Mouse (Mus musculus): Measurements from ENCODE around the gene Dusp3.

The Dusp3 gene

GRCm38 (mm10) chr11:101931978-101932377, 54.8 kb downstream of the Dusp3 start:
- no peak for DNase-seq (ENCODE audit: low spot score)

DNA sequence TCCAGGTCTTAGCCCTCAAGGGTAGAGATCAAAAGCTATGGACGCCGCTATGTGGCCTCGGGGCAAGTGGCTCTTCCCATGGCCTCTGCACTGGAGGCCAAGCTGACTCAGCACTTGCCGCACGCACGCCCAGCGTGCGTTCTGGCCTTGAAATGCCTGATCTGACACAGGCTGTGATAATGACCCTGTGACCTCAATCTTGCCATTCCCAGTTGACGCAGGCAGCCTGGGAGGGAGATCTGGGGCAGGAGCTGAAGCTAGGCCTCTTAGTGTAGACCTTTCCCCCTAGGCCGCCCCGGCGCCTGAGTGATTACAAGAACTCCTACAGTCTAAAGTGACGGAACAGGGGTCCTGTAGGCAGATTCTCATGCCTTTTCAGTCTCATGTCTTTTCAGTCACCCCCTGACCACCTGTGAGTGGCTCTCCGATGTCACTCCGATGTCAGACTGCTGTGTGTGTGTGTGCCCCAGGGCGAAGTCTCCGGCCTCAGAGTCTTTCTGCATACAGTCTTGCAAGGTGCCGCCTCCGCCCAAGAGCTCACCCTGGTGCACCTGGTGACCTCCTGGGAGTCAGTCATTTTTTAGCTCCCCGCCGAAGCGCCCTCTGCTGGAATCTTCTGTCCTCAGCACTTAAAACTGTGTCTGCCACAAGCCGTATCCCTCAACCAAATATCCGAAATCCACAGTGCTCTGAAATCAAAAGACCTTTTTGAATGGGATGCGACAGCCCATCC, 58.6 kb downstream of the Dusp3 start:
- no peak for DNase-seq (ENCODE audit: low spot score)

DNA sequence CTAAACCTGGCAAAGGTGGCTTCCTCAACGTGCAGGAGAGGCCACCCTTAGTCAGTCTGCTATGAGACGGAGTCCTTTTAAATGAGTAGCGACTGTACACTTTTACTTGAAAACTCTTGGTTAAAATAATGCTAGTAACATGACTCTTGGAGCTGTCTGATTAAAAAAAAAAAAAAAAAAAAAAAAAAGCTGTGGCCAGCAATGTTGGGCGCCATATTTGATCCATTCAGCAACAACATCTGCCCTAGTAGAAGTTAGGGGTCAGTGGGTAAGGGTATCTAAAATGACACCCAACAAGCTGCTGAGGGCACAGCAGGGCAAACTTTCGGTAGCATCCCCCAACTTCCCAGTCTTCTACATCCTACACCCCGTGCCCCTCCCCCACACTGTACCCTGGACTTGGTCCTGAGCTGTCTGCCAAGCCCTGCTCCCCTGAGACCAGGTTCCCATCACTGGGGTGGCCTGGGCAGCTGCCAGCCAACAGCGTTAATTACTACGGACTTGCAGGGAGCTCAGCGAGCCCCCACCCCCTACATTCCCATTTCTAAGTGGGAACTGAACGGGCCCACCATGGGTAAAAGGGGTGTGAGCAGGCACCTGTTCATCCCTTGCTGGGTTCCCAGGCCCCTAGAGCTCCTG, 59.7 kb downstream of the Dusp3 start:
- no peak for DNase-seq (ENCODE audit: low spot score)

- no peak for DNase-seq (ENCODE audit: low spot score)
Observed at GRCm38 (mm10) chr11:101925636-101926035, 61.2 kb downstream of the Dusp3 start.

GRCm38 (mm10) chr11:101924441-101924976, 62.3 kb downstream of the Dusp3 start:
- DNase-seq (ENCODE audit: low spot score) = no peak

DNA sequence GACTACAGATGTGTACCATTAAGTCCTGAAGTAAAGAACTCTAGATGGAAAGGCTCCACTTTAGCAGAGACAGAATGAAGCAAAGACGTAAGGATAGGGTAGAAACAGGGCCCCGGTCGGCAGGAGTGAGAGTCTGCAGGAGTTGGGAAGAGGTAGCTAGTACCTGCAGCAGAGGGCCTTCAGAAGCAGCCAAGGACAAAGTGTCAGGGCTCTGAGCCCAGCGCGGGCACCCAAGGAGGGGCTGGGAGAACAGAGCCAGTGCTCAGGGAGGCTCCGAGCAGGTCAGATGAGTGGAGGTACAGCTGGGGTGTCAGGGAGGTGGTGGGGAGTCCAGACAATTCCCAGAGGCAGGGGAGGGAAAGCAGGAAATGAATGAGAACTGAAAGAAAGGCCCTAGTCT, 62.8 kb downstream of the Dusp3 start:
- no peak for DNase-seq (ENCODE audit: low spot score)

GRCm38 (mm10) chr11:101921361-101921952, 65.4 kb downstream of the Dusp3 start:
- no peak for DNase-seq (ENCODE audit: low spot score)

All from spleen, adult 12 weeks (tissue).